Mouse (Mus musculus) A20 (cell line): ENCODE measurements around the gene Rasgef1b.

Source experiments
- DNase-seq: peaks from one replicate; pipeline ENCODE4 v3.0.0-alpha.2; 2011; ENCODE audit warnings: low read depth, low spot score

The Rasgef1b gene

DNA sequence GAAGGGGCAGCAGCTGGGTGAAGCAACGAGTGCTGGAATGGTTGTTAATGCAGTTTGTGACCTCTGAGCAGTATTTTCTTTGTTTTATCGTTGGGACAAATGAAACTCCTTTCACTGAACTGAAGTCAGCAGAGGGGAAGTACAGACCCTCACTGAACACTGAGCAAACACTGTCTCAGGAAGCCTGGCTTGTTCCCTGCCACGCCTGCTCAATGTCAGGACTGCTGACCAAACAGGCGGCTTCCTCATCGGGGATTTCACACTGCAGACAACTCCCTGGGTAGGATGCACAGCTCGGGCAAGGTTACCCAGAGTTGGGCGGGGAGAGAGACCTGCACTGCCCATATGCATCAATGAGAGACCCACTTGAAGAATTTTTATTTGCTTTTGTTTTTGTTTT is 353.1 kb downstream of the Rasgef1b start:
- DNase-seq, result no peak

DNA sequence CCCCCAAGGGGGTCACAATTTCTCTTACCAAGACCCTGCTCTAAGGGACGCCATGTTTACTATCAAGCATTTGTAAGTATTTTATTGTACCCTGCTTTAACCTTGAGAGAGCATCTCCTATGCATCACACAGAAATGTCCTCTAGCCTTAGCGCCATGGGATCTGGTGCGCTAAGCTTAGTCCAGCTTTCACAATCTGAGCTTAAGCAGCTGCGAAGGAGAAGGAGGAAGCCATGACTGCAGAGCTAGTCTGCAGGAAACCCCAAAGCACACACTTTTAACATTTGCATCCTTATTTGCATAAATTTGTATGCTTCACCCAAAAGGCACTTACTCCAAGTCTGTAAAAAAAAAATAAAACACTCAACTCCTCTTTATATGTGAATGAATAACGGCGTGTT is 354.4 kb downstream of the Rasgef1b start:
- no peak for DNase-seq

DNA sequence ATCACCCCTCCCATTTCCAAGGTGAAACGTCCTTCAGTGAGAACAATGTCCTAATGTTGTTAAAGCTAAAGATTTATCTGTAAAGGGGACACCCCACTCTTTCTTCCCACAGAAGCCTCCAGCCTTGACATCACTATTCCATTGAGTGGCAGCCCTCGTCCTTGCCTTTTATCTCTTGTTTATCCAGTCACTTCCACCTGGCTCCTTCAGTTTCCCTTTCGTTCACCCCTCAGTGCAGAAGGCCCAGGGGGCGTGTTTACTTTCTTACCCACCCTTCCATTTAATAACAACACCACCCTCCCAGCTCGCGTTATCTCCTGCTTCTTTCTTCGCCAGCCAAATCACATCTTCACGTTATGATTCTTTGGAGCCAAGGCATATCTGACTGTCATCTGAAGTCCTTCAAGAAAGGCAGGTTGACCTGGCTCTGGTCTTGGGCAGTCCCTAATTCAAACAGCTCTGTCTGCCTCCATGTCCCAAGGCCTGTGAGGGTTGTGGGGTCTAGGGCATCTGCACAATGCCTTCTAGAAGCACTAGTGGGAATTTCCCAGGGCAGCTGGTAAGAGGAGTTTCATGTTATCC is 355.2 kb downstream of the Rasgef1b start:
- DNase-seq, result no peak

DNA sequence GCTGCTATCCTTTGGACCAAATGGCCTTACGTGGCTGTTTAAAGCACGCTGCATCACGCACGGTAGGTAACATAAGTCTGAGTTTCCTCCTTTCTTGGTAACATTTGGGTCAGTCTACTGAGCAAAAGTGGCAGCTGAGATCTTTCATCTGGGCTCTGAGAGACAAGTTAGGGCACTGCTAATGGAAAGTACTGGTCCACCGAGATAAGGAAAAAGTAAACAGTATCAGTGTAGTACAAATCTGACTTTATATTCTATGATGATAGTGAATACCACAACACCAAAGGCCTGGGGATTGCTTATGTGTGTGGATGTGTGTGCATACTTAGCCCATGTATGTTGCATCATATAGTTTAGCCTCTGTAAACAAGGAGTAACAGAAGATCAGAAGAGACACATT is 358.2 kb downstream of the Rasgef1b start:
- DNase-seq, result no peak

DNA sequence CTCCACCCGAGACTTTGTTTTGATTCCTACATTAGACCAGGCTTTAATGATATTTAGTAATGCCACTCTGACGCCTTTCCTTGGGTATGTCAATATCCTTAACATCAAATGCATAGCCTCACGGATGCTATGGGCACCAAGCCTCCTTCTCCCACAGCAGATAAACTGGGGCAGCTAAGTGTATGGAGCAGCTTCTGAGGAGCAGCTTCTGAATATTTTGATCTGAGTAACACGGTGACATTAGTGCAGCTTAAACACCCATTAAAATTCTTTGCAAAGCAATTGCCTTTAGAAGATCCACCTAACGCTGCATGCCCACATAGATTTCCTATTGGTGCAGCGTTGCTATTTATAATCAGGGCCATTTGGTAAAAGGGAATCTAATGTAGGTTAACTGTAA is 359.6 kb downstream of the Rasgef1b start:
- no peak for DNase-seq

DNA sequence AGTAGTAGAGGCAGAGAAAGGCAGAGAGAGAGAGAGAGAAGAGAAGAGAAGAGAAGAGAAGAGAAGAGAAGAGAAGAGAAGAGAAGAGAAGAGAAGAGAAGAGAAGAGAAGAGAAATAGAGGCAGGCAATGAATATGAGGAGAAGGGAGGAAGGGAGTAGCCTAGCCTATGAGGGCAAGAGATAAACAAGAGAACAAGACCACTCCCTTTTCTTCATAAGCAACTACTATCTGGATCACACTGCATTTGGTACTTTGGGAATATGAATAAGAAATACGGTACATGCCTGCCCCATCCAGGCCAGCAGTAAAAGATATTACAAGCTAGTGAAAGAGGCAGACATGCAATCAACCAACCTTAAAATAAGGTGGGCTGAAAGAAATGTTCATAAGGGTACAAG is 360.2 kb downstream of the Rasgef1b start:
- DNase-seq, result no peak

DNA sequence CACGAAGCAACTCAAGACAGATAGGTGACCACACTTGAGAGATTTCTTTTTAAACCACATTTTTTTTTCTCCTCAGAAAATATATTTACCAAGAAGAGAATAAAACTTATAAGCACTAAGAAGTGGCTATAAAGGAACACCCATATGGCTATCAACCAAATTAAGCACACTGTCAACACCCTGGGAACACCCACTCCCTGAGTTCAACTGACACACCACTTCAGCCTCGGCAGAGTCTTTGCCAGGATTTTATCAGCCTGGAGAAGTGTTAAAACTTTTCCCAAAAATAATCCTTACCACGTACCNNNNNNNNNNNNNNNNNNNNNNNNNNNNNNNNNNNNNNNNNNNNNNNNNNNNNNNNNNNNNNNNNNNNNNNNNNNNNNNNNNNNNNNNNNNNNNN is 368.3 kb downstream of the Rasgef1b start:
- DNase-seq, result no peak

DNA sequence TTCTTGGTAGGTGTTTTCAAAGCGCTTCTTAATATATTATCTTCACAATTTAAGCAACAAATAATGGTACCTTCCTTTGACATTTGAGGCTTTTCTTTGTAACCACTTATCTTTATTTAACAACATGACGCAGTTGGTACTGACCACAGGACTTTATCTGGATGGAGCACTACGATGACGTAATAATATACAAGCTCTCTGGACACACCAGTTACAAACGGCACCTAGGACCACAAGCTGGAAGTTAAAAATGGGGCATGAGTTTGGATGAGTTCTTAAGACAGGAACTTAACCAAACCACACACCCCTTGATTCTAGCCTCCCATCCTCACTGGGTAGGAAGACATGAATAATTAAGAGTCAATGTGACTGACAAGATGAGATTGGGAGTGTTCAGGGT is 369.6 kb downstream of the Rasgef1b start:
- DNase-seq, result no peak

DNA sequence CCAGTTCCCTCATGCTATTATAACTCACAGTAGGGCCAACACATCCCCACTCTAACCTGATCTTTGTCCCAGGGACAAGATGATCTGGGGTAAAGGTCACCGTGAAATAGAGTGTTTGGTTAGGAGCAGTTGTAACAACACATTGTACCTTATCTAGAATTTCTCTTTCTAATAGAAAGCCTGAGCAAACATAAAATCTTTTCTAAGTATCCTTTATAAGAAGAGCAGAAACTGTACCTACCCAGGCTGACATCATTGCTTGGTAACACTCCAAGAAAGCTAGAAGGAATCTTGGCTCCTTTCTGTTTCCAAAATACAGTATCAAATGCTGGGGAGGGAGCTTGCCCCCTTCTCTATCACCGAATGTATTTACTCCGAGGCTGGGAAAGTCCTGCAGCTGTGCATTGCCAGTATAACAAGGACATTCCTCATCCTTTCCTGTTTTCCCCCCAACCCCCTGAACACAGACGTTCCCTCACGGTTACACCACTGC is 374.2 kb downstream of the Rasgef1b start:
- DNase-seq, result no peak

DNA sequence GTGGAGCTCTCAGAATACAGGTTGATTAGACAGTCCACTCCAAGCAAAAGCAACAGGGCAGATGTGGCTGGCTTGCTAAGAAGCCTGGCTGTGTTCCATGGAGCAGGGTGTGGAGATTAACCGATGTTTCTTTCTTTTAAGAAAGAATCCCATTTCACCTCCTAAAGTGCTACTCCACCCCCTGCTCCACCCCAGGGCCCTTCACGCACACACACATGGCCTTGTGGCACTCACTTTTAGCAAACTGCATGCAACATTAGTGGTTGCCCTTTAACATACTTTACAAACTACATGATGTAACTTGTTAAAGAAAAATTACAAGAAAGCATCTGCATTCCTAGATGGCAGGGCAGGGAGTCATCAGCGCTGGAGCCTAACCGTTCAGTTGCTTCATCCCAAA is 378.8 kb downstream of the Rasgef1b start:
- DNase-seq, result no peak

DNA sequence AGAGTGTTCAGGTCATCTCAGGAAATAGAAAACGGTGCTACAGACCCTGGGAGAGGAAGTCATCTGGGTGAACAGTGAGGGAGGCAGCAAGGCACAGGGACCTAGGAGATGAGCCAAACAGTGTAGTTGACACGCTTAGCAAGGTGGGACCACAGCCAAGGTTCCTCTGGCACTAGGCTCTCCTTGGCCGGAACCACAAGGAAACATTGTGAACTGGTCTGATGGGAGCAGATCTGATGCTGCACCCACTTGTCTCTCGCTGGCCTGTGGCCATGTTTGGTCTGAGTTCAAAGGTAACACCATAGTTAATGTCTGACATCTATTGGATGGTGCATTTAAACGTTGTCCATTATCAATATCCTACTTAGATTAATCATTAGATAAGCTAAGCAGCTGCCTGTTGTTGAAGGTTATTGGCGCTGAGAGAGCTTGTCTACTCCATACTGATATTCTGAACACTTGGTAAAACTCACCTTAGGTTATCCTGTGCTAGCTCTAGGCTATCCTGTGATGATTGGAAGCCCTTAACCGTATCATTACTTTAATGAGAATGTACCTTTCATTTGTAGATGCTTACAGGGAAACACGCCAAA is 380.5 kb downstream of the Rasgef1b start:
- DNase-seq, result no peak

DNA sequence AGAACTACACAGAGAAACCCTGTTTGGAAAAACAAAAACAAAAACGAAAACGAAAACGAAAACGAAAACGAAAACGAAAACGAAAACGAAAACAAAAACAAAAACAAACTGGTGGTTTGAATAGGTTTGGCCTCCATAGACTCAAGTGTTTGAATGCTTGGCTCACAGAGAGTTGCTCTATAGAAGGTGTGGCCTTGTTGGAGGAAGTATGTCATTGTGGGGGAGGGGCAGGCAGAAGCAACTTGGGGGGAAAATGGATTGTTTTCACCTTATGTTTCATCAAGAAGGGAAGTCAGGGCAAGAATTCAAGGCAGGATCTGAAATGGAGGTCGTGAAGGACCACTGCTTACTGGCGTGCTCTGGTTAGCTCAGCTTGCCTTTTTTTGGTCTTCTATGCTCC is 386.3 kb downstream of the Rasgef1b start:
- no peak for DNase-seq

DNA sequence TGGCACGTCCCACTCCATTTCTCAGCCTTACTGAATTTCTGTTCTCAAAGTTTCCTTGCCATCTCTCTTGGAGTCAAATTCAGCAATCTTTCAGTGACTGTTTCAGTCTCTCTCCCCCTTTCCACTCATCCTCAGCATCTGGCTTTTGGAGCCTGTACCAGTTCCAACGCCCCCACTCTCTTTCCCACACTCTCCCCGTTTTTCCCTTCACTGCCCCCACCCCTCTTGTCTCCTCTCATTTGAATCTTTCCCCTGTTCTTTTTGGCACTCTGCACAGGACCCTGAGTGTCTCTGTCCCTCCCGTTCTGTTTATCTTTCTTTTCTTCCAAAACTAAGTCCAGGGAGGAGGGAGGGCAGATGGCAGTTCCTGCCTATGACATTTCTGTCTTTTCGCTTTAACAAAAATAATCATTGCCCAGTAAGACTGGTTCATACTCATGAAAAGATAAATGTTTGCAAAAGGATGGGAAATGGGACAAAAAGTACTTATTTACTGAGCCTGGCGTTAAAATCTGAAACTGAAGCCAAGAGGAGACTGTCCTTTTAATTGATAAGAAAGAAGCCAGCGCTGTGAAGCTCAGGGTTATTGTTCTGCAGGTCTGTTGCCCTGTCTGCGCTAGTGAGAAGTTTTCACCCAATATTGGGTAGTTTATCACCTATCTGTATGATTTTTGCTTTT is 388.4 kb downstream of the Rasgef1b start:
- no peak for DNase-seq

DNA sequence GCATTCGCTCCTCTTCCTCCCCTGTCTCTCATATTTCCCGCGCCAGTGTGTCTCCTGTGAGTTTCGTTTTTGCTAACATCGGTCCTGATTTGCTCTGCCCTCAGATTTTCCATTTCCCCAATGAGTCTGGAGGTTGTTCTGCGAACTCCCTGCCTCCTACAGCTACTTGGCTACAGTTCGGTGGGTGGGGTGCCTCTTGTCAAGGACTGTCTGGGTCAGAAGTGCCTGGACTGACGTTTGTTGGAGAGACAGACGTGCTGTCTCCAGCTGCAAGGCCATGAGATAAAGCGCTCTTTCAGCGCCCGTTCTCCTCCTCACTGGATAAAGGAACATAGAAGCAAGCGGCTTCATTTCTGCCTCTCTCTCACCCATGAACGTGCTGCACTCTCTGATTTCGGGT is 389.1 kb downstream of the Rasgef1b start:
- no peak for DNase-seq

DNA sequence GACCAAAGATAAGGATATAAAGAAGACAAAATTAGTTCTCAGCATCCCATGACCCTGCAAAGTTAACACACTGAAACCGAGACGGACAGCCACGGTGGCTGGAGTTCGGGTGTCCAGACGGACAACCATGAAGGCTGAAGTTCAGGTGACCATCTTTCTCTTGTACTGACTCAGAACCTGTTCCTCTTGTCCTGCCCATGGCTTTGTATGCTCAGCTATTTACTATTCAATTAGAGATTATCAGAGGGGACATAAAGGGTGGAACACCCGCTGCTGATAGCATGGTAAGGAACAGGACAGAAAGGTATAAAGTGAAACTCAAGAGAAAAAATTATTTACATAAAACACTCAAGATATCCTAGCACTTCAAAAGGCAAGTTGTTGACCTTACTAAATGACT is 390.0 kb downstream of the Rasgef1b start:
- DNase-seq, result no peak

DNA sequence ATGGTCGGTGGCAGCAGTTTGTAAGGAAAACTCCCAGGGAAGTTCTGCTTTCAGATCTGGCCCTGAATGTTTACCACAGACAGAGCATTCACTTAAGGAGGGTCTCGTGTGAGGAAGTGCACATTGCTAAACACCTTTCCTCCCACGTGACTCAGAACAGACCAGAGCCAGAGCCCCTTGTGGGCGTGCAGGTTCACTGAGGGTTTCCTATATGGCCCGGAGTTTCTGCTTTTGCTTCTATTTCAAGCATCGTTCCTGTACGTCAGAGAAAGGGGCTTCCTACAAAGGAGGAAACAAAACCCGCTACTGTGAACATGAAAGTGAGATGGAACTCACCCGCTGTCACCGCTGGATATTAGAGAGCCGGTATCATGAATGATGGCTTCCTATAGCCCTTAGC is 392.4 kb downstream of the Rasgef1b start:
- DNase-seq, result no peak

DNA sequence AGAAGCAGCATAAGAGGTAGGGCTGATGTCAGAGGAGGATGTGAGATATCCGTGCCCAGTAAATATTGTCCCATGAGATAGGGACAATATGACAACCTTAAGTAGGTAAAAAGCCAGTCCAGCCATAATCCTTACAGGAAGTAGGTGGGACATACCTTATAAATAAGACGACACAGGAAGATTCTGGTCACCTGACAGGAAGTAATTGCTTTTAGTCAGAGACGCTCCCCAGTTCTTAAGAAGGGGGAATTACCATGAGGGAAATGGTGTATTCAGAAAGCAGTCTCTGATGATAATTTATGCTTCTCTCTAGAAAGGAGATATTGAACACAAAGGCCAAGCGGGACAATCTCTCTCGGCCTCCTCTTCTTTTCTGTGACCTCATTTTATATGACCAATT is 394.8 kb downstream of the Rasgef1b start:
- no peak for DNase-seq

DNA sequence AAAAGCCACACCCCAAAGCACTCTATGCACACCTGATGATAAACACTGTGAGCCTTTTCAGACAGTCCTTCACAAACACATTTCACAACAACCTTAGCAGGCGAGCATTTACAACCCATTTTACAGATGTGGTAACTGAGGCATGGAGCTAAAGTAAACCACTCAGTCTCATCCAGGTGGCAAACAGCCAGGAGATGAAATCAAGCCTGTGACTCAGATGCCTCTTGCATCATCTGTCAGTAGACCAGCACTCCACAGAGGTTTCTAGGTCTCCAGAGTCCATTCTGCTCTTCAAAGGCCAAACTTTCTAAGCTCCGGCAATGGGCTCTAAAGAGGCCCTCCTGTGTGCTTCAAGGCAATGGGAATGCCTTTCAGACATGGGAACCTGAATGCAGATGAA is 396.8 kb downstream of the Rasgef1b start:
- no peak for DNase-seq

DNA sequence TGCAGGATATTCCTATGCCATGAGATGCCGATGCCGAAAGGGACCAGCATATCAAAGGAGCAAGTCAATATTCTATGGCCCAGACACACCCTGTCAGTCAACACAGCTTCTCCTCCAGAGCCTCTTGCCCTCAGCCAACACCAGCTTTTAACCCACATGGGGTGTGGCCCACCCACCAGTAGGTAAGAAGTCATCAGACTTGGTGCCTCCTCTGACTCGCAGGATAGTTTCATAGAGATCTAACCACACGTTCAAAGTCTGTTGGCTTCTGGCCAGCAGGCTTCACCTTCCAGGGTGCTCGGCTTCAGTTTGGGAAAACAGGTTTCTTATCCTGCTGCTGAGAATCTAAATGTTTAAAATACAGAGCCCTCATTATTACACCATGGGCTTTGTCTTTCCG is 399.8 kb downstream of the Rasgef1b start:
- no peak for DNase-seq

DNA sequence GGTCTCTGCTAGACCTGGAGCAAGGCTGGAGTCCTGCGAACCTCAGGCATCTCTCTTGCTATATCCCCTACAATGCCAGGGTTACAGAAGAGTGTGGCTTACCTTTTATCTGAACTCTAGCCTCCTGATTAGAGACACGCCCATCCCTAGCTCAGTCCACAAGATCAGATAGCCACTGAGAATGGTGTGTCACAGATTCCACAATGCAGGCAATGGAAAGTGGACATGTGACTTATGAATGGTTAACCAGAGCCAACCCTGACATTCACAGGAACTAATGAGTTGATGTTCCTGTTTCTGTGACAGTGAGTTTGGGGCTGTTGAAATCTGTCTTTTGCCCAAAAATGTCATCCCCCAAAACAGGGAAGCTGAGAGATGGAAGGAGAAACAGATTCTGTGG is 401.8 kb downstream of the Rasgef1b start:
- no peak for DNase-seq

DNA sequence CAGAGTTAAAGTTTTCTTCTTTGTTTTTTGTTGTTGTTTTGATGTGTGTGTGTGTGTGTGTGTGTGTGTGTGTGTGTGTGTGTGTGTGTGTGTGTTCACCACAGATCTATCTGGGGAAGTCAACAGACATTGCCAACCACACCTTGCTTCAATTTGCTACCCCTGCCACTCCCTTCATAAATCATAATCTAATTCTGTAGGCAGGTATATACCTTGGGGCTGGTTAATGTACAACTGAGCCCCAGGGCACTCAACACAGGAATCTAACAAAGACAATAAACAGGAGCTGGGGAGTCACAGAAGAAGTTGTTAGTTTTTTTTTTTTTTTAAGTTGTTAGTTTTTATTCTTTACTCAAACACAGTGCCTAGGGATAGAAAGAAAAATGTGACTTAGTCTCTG is 403.6 kb downstream of the Rasgef1b start:
- no peak for DNase-seq

DNA sequence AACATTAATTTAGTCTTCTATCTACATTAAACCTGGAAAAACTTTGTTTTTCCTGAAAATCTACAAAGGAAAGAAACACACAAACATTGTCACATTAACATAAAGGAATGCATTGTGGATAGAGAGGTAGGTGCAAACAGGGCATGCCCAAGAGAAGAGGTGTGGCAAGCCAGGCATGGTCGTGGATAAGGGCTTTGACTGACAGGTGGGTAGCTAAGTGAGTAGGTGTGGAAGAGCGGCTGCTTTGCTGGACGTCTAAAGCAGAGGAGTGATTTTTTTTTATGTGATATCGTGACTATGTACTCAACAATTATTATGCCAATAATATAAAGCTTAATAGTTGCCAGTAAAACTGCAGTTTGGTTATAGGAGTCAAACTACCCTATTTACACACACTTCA is 408.1 kb downstream of the Rasgef1b start:
- DNase-seq, result no peak

DNA sequence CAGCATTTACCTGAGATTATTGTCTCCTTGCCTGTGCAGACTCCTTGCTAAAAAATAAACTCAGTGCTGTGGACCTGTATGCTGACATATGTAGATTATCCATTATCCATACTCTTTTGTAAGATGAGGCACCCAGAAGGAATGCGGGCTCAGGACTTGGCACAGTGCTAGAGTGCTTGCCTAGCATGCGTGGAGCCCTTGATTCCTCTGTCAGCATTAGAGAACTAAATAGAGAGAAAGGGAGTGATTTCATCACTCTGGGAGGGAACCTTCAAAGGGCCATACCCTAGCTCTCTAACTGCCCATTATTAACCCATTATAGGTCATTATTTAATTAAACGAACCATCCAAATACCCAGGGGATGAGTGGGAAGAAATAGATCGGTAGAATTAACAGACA is 430.9 kb downstream of the Rasgef1b start:
- no peak for DNase-seq
